Mouse (Mus musculus): ENCODE results near the gene Gm17087. TPM values are rescaled to one million over a fixed set of nuclear protein-coding genes. Genes with fewer than 3 reads are reported as not detected.

The Gm17087 gene
- polyA plus RNA-seq (2012; rRNA removed), result not detected in 2 replicates

GRCm38 (mm10) chr17:8566850-8567249 lies at the start of gene Gm17087:
Gene Gm17087, minus strand, starts transcription at chr17:8566950.

GRCm38 (mm10) chr17:8525225-8525721 lies 41.5 kb downstream of the Gm17087 start, which contains the start of gene Pde10a:
Gene Pde10a, plus strand, starts transcription at chr17:8525372.

Other genes starting within 250 kb of the Gm17087 start
- 1.1 and 1.3 TPM in 2 replicates for gene Prr18, start 229.5 kb downstream of the Gm17087 start, polyA plus RNA-seq (2012; rRNA removed)
- not detected in 2 replicates for gene T2, start 211.0 kb downstream of the Gm17087 start, polyA plus RNA-seq (2012; rRNA removed)
- gene T, start 132.5 kb downstream of the Gm17087 start, polyA plus RNA-seq (2012; rRNA removed), result not detected in 2 replicates
- gene Pde10a, start 41.6 kb downstream of the Gm17087 start, polyA plus RNA-seq (2012; rRNA removed), result 0.12 and 0.83 TPM in 2 replicates